Mouse (Mus musculus) spleen, adult 2 months (tissue): ENCODE data around the gene Mgat3.

ENCODE experiments used
- CTCF ChIP-seq: fragments of 200-500 bp; IDR thresholded peaks from 2 replicates; pipeline ENCODE4 v1.5.1; 2011; ENCODE audit warnings: mild to moderate bottlenecking, inconsistent platforms; ENCODE audit not compliant: insufficient read depth, insufficient read length, insufficient replicate concordance; ENCODE audit errors: extremely low read depth
- POLR2A ChIP-seq: fragments of 200-500 bp; IDR thresholded peaks from 2 replicates; pipeline ENCODE4 v1.6.1; 2011; ENCODE audit warnings: low read depth, low read length, inconsistent platforms

GRCm38 (mm10) chr15:80233053-80233452 lies 59.5 kb downstream of the Mgat3 start:
- no peak for TF ChIP-seq CTCF
- TF ChIP-seq POLR2A = no peak
